In the genomic region with DNA sequence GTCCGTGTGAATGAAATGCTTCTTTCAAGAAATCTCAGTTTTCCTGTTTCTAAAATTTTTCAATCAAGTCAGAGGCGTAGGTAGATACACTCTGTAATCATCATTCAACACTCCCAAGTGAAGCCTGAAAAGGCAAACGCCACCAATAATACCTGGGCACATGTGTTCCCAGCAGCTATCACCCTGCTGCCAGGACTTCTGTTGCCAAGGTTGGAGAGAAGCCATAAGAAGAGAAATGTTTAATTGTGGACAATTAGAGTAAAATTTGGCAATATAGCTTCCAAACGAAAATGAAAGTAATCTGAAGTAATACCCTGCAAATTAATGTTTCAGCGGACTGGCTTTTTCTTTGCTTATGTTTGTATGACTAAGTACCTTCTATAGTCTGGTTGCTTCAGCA, we compare ENCODE assay signal across 25 mouse cellular contexts.
DNase-seq lines count a peak whose midpoint lies in the region; ATAC-seq lines count a peak whose summit lies in the region.
"Had no signal": no experiment of that assay in that cellular context is flagged by ENCODE, and none has a peak within 500 bp of the region (broad histone marks: within the 10 kb centered on the region; RNA-seq: fewer than 3 reads in every experiment).

No protein-coding gene starts in this region.

- no peak for ATAC-seq in hindbrain, embryonic 13.5 days (ENCODE audit: low FRiP score)
- no peak for ATAC-seq in kidney, embryonic 15.5 days (replicated peaks; ENCODE audit: low FRiP score)
- ATAC-seq: activated CD4-positive, CD25-positive, alpha-beta regulatory T cell, adult 4 months; forebrain, embryonic 14.5 days; forebrain, postnatal 0 days; hindbrain, embryonic 16.5 days; intestine, embryonic 15.5 days had no signal

- H3K9me3 ChIP-seq in hindbrain, embryonic 13.5 days = no peaks in the 10 kb centered on the region
- H3K9me3 ChIP-seq in kidney, embryonic 15.5 days (replicated peaks) = no peaks in the 10 kb centered on the region
- H3K9me3 ChIP-seq: embryonic facial prominence, embryonic 12.5 days; embryonic facial prominence, embryonic 15.5 days; heart, embryonic 10.5 days; heart, embryonic 13.5 days; hindbrain, embryonic 12.5 days; intestine, embryonic 15.5 days had no signal

- whole genome bisulfite sequencing in hindbrain, embryonic 13.5 days = 88% methylated on average over 5 of the region's 5 CpGs
- 86% methylated on average over 5 of the region's 5 CpGs for WGBS in kidney, embryonic 15.5 days

- H3K27me3 ChIP-seq in hindbrain, embryonic 13.5 days = no peaks in the 10 kb centered on the region
- H3K27me3 ChIP-seq in kidney, embryonic 15.5 days = no peaks in the 10 kb centered on the region
- H3K27me3 ChIP-seq: embryonic facial prominence, embryonic 12.5 days; embryonic facial prominence, embryonic 15.5 days; heart, embryonic 13.5 days; hindbrain, embryonic 12.5 days; intestine, embryonic 15.5 days had no signal

- DNase-seq in cerebellum, adult 11 months = peak; percentile 20
- DNase-seq in cerebellum, postnatal 4 days (ENCODE audit: low spot score in 2 of 2) = no peak
- DNase-seq in brain, adult 2 months (ENCODE audit: low read depth, low spot score) = peak; percentile 49
- DNase-seq in cerebellum, adult 8-10 months = peak; percentile 30
- peak; percentile 24 to 29 for DNase-seq in cerebellum, postnatal 10 days
- DNase-seq in heart, postnatal 36 days = no peak
- DNase-seq: adrenal gland, postnatal 10 days; adrenal gland, postnatal 36 days; forebrain, postnatal 0 days; gastrocnemius, postnatal 25 days; heart, adult 18-20 months; heart, postnatal 14 days; kidney, adult 11 months; kidney, adult 8-10 months had no signal

- H3K4me1 ChIP-seq in hindbrain, embryonic 13.5 days (replicated peaks) = no peaks in the 10 kb centered on the region
- no peaks in the 10 kb centered on the region for H3K4me1 ChIP-seq in kidney, embryonic 15.5 days
- H3K4me1 ChIP-seq: embryonic facial prominence, embryonic 12.5 days; embryonic facial prominence, embryonic 15.5 days; heart, embryonic 10.5 days; hindbrain, embryonic 12.5 days; intestine, embryonic 15.5 days had no signal

- H3K9ac ChIP-seq in hindbrain, embryonic 13.5 days = no peak overlapping the region
- no peak overlapping the region for H3K9ac ChIP-seq in kidney, embryonic 15.5 days
- H3K9ac ChIP-seq: embryonic facial prominence, embryonic 12.5 days; embryonic facial prominence, embryonic 15.5 days; forebrain, postnatal 0 days; heart, embryonic 13.5 days; hindbrain, embryonic 12.5 days; intestine, embryonic 15.5 days had no signal

- intact Hi-C loops in heart, postnatal 36 days (cut with DNase I) = no loop called here

- no peak overlapping the region for H3K4me2 ChIP-seq in hindbrain, embryonic 13.5 days
- no peak overlapping the region for H3K4me2 ChIP-seq in kidney, embryonic 15.5 days
- H3K4me2 ChIP-seq: embryonic facial prominence, embryonic 12.5 days; embryonic facial prominence, embryonic 15.5 days; heart, embryonic 13.5 days; hindbrain, embryonic 12.5 days; intestine, embryonic 15.5 days had no signal

- H3K4me3 ChIP-seq in hindbrain, embryonic 13.5 days = no peak overlapping the region
- H3K4me3 ChIP-seq in kidney, embryonic 15.5 days (replicated peaks) = no peak overlapping the region
- H3K4me3 ChIP-seq: embryonic facial prominence, embryonic 12.5 days; embryonic facial prominence, embryonic 15.5 days; heart, embryonic 10.5 days; heart, embryonic 13.5 days; hindbrain, embryonic 12.5 days; intestine, embryonic 15.5 days had no signal

- peaks cover 6% of the 10 kb centered on the region; the same call in 1 of the 2 replicates for H3K36me3 ChIP-seq in hindbrain, embryonic 13.5 days
- H3K36me3 ChIP-seq in kidney, embryonic 15.5 days = 0 out of 2 replicates have a peak, but pooled peaks cover 5% of the 10 kb centered on the region
- H3K36me3 ChIP-seq: embryonic facial prominence, embryonic 12.5 days; embryonic facial prominence, embryonic 15.5 days; heart, embryonic 10.5 days; intestine, embryonic 15.5 days had no signal

- H3K27ac ChIP-seq in hindbrain, embryonic 13.5 days = no peak overlapping the region
- H3K27ac ChIP-seq in kidney, embryonic 15.5 days = no peak overlapping the region
- H3K27ac ChIP-seq: embryonic facial prominence, embryonic 12.5 days; embryonic facial prominence, embryonic 15.5 days; heart, embryonic 10.5 days; heart, embryonic 13.5 days; hindbrain, embryonic 12.5 days; intestine, embryonic 15.5 days had no signal

Comparison
In these comparisons a context has a peak if more than half of its experiments do, and no peak if none do; other contexts are left out.
1. DNase-seq: peak in cerebellum, adult 11 months (single experiment), brain, adult 2 months (single experiment), cerebellum, adult 8-10 months (single experiment) and cerebellum, postnatal 10 days (2 of 2); none in cerebellum, postnatal 4 days (0 of 2) and heart, postnatal 36 days (0 of 2).